Mouse (Mus musculus) testis, adult 2 months (tissue): ENCODE results near the gene Epn2. TPM values are rescaled to one million over a fixed set of nuclear protein-coding genes. Genes with fewer than 3 reads are reported as not detected.

ENCODE experiments used
- H3K27ac ChIP-seq: fragments of 200-500 bp; 2 replicates; pipeline ENCODE4 v1.5.1; 2012; ENCODE audit warnings: low read depth, low read length; ENCODE audit not compliant: control insufficient read depth, insufficient read depth
- H3K27me3 ChIP-seq: fragments of 200-500 bp; 2 replicates; pipeline ENCODE4 v1.6.1; 2012; ENCODE audit warnings: mild to moderate bottlenecking, low read length, moderate library complexity; ENCODE audit not compliant: control insufficient read depth, insufficient read depth
- H3K36me3 ChIP-seq: fragments of 200-500 bp; 2 replicates; pipeline ENCODE4 v1.6.1; 2012; ENCODE audit warnings: mild to moderate bottlenecking, low read length; ENCODE audit not compliant: control insufficient read depth, insufficient read depth
- H3K4me1 ChIP-seq: fragments of 200-500 bp; 2 replicates; pipeline ENCODE4 v1.6.1; 2012; ENCODE audit warnings: low read length; ENCODE audit not compliant: control insufficient read depth, insufficient read depth
- H3K4me3 ChIP-seq: fragments of 200-500 bp; 2 replicates; pipeline ENCODE4 v1.5.1; 2012; ENCODE audit warnings: low read depth, mild to moderate bottlenecking, low read length, moderate library complexity, mixed read lengths; ENCODE audit not compliant: control insufficient read depth
- CTCF ChIP-seq: fragments of 200-500 bp; IDR thresholded peaks from 2 replicates; pipeline ENCODE4 v1.5.1; 2012; ENCODE audit warnings: low read depth, mild to moderate bottlenecking, inconsistent platforms, low read length, moderate library complexity; ENCODE audit not compliant: control insufficient read depth, insufficient read depth, insufficient replicate concordance
- POLR2A ChIP-seq: fragments of 200-500 bp; IDR thresholded peaks from 2 replicates; pipeline ENCODE4 v1.6.1; 2012; ENCODE audit warnings: low read depth, mild to moderate bottlenecking, inconsistent platforms, low read length, moderate library complexity; ENCODE audit not compliant: control insufficient read depth
- polyA plus RNA-seq: library from polyadenylated mRNA; depleted of rRNA; stranded (reverse); fragments of >200 nt; gene quantifications from 2 replicates; pipeline ENCODE4 v1.2.3, GENCODE M21; 2012; rRNA removed

Epn2 gene
- 18.3 and 25.7 TPM in 2 replicates for polyA plus RNA-seq

DNA sequence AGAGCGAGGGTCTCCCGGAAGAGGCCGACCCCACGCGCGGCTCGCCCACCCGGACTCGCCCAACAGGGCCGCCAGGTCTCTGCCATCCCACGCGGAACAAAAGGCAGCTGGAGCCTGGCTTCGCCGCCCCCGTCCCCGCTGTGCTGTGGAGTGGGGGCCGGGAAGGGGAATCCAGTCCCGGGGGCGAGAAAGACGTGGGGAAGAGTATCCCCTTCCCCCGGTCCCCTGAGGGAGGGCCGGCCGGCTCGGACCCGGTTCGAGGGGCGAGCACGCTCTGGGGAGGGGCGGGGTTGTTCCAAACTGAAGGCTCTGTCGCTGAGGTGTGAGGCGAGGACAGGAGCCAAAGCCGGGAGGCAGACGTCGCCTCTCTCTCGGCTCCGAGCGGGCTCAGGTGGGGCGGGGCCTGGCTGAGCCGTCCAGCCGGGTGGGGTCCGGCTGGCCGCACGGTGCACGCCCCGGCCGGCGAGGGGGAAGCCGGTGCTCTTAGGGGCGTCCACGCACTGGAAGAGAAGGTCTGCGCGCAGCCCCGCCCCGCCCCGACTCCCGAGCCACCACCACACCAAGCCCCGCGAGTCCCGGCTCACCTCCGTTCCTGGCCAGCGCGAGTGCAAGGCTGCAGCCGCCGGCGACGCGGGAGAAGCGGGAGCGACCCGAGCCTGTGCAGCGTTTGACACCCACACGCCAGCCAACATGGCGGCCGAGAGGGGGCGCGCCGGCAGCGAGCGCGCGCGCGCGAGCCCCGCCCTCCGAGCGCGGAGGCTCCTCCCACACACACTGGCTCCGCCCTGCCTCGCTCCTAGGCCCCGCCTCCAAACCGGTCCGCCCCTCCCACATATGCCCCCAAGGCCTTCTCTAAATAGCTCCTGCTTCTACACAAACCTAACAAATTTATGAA lies at the start of gene Epn2:
Gene Epn2 (minus strand): TSS at position 705 of the 895 bp plus-strand sequence.
- Histone ChIP-seq H3K4me3 (peak within 1 kb of the TSS; percentile 96), H3K27me3 (no peaks in the 10 kb centered on the region), H3K27ac (peak within 1 kb of the TSS; percentile 77), H3K4me1 (peaks cover 2% of the 10 kb centered on the region; the same call in 1 of the 2 replicates), H3K36me3 (no peaks in the 10 kb centered on the region)
- 0 out of 2 replicates have a peak, but pooled peaks have one; percentile 12 for TF ChIP-seq CTCF
- TF ChIP-seq POLR2A: peak; percentile 81

DNA sequence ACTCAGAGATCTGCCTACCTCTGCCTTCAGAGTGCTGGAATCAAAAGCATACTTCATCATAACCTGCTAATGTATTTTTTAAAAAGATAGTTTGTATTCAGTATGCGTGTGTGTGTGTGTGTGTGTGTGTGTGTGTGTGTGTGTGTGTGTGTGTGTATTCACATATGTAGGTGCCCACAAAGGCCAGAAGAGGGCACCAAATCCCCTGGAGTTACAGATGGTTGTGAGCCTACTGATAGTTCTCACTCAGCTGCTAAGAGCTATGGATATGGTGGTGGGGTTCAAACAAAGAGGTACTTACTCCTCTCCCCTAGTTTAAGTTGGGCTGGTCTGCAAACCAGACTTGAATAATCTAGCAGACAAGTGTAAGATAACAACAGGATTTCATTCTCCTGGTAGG lies 47.0 kb upstream of the Epn2 start:
- Histone ChIP-seq H3K4me1 (peaks cover 2% of the 10 kb centered on the region; the same call in 1 of the 2 replicates), H3K36me3 (no peaks in the 10 kb centered on the region), H3K4me3 (no peak overlapping the region), H3K27ac (no peak overlapping the region), H3K27me3 (no peaks in the 10 kb centered on the region)
- TF ChIP-seq CTCF (no peak), POLR2A (no peak)

DNA sequence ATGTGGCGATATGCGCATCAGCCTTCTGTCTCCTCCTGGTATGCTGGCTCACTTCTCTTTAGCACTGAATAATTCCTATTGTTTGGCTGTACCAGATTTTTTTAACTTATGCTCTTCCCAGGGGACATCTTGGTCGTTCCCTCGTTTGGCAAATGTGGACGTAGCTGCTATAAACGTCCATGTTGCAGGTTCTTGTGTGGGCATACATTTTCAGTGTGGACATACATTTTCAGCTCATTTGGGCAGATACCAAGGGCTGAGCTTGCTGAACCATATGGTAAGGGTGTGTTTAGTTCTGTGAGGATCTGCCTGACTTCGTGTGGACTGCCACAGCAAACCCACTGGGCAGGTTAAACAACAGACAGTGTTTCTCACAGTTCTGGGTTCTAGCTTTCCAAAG lies 45.6 kb upstream of the Epn2 start:
- Histone ChIP-seq H3K36me3 (no peaks in the 10 kb centered on the region), H3K27ac (no peak overlapping the region), H3K27me3 (no peaks in the 10 kb centered on the region), H3K4me3 (no peak overlapping the region), H3K4me1 (peaks cover 10% of the 10 kb centered on the region)
- TF ChIP-seq POLR2A: no peak
- TF ChIP-seq CTCF: no peak

DNA sequence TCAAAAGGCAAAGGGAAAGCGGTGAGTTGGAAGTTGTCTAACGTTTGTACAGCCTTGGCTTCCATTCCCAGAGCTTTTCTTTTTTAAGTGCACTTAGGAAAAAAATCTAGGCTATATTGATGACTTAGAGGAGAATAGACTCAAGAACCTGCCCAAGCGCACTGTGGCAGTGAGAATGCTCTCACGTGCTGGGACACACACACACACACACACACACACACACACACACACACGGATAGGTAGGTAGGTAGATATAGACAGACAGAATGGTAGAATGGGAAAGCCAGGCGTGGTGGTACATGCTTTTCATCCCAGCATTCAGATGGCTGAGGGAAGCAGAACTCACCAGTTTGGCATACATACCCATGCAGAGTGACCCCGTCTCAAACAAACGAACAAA lies 41.3 kb upstream of the Epn2 start:
- peak overlapping the region; percentile 87 for H3K27ac ChIP-seq

DNA sequence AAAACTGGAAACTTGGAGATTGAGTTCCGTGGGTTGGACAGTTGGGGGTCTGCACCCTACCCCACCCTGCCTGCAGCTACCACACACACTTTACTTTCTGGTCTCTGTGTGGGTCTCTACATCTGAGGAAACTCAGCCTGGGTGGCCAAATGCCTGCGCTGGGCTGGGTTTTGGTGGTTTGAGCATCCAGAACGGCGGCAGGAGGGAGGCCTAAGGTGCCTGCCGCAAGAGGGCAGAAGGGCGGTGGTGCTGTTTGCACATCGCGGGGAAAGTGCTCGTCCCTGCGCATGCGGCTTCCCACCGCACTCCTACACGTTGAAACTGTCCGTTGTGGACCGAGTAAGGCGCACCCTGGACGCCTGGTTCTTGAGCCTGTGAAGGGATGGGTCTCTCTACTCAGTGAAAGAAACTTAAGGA lies 40.8 kb upstream of the Epn2 start:
- Histone ChIP-seq H3K27ac (peak overlapping the region; percentile 87), H3K4me1 (peaks cover 28% of the 10 kb centered on the region), H3K4me3 (peak overlapping the region; percentile 76), H3K27me3 (no peaks in the 10 kb centered on the region), H3K36me3 (no peaks in the 10 kb centered on the region)
- TF ChIP-seq POLR2A: peak; percentile 99
- peak; percentile 74; the same call in 1 of the 2 replicates for TF ChIP-seq CTCF

More for the DNA sequence above, 41.3 kb upstream of the Epn2 start:
- Histone ChIP-seq H3K36me3 (no peaks in the 10 kb centered on the region), H3K4me3 (peak overlapping the region; percentile 76), H3K27me3 (no peaks in the 10 kb centered on the region), H3K4me1 (peaks cover 24% of the 10 kb centered on the region)
- no peak for TF ChIP-seq CTCF
- TF ChIP-seq POLR2A: no peak

DNA sequence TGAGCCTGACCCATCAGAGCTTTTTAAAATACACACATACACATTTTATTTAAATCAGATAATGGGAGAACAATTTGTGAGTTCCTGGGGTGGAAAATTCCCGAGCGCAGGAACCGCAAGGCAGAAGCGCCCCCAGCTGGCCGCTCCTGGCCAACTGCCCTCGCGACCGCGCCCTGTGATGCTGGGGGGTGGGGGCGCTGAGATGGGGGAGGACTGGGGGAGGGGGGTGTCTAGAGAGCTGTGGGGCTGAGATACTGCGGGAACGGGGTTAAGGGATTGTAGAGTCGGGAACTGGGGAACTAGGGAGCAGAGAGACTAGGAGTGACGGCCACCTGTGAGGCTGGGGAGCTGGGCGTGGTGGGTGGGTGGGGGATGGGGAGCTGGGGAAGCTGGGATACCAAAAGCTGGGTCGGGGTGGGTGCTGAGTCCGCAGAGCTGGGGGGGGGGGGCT lies 40.3 kb upstream of the Epn2 start:
- H3K36me3 ChIP-seq: no peaks in the 10 kb centered on the region
- no peaks in the 10 kb centered on the region for H3K27me3 ChIP-seq
- no peak for TF ChIP-seq CTCF
- TF ChIP-seq POLR2A: no peak
- H3K4me1 ChIP-seq: peaks cover 28% of the 10 kb centered on the region
- peak overlapping the region; percentile 49 for H3K4me3 ChIP-seq
- peak overlapping the region; percentile 87 for H3K27ac ChIP-seq

DNA sequence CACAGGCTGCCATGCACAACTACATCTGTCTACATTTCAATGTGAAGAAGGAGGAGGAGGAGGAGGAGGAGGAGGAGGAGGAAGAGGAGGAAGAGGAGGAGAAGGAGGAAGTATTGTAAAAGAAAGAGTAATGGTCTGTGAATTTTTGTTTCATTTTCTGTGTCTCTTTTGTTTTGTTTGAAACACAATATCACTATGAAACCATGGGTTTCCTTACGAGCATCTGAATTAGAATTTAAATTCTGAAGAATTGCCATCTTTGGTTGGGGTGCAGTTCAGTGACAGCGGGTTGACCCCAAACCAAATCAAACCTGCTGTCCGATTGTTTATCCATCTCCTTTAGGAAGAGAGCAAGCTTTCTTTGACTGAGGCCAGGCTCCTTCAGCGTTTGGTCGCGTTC lies 39.9 kb upstream of the Epn2 start:
- Histone ChIP-seq H3K4me3 (peak overlapping the region; percentile 27; the same call in 1 of the 2 replicates), H3K36me3 (no peaks in the 10 kb centered on the region), H3K4me1 (peaks cover 28% of the 10 kb centered on the region), H3K27me3 (no peaks in the 10 kb centered on the region), H3K27ac (peak overlapping the region; percentile 76)
- TF ChIP-seq CTCF: no peak

- H3K36me3 ChIP-seq: no peaks in the 10 kb centered on the region
- peak overlapping the region; percentile 39; the same call in 1 of the 2 replicates for H3K27ac ChIP-seq
- no peak for TF ChIP-seq CTCF
- no peak for TF ChIP-seq POLR2A
- H3K4me1 ChIP-seq: peaks cover 28% of the 10 kb centered on the region
- no peak overlapping the region for H3K4me3 ChIP-seq
- H3K27me3 ChIP-seq: no peaks in the 10 kb centered on the region
These were observed 39.1 kb upstream of the Epn2 start for GRCm38 (mm10) chr11:61618571-61618970.
